Mouse (Mus musculus) ES-E14 (cell line): ENCODE data around the gene Ccnd3.

Experiments
- CHD2 ChIP-seq: IDR thresholded peaks from 2 replicates; pipeline ENCODE4 v1.6.1; 2014; ENCODE audit warnings: mild to moderate bottlenecking, low read depth, low read length, inconsistent platforms
- HCFC1 ChIP-seq: IDR thresholded peaks from 2 replicates; pipeline ENCODE4 v1.6.1; 2012; ENCODE audit warnings: low read length, inconsistent platforms, borderline replicate concordance; ENCODE audit not compliant: insufficient read depth
- MAFK ChIP-seq: IDR thresholded peaks from 2 replicates; pipeline ENCODE4 v1.6.1; 2014; ENCODE audit warnings: mild to moderate bottlenecking, low read depth, low read length, inconsistent platforms; ENCODE audit not compliant: insufficient read depth
- ZC3H11A ChIP-seq: IDR thresholded peaks from 2 replicates; pipeline ENCODE4 v1.6.1; 2012; ENCODE audit warnings: low read depth, mild to moderate bottlenecking, inconsistent platforms, low read length, borderline replicate concordance
- ZNF384 ChIP-seq: IDR thresholded peaks from 2 replicates; pipeline ENCODE4 v1.6.1; 2012; ENCODE audit warnings: low read depth, low read length, inconsistent platforms

DNA sequence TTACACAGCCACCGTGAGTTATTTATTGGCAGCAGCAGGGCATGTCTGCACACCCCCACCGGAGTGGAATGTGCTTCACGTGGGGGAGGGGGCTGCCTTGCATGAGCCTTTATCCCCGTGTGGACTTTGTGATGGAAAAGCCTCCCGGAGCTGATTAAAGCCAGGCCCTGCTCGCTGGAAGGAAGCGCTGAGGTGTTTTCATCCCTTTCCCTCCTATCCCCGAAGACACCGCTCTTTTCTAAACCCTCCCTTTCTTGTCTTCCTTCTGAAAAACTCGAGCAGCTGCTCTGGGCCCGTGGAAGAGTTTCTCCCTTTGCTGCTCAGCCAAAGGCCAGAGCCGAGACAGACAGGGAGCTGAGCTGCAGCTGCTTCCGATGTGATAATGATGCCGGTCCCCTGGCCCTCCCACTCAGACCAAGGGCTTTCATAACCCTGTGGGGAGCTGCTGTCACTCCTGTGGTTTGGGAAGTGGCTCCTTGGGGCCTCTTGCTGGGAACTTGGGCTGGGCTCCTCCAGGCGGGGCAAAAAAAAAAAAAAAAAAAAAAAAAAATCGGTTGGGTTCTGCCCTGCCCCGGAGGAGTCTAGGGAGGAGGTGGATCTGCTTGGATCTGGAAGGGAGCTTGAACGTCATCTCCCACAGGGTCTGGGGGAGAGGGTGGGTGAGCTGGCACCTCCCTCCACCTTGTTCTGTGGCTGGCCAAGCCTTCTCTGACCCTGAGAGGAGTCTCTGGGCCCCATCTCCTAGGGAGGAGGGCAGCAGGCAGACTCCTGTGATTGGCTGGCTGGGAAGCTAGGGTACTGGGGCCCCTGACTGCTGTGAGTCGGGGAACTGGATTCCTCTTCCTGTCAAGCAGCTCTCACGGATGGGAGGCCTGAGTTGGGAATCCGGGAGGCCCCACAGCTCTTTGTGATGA, 90.7 kb downstream of the Ccnd3 start:
- TF ChIP-seq HCFC1, result no peak
- no peak for TF ChIP-seq ZC3H11A
- no peak for TF ChIP-seq CHD2
- TF ChIP-seq MAFK, result no peak
- peak; percentile 96 for TF ChIP-seq ZNF384
